Mouse (Mus musculus): ENCODE results near the gene Col27a1. TPM values are rescaled to one million over a fixed set of nuclear protein-coding genes. Genes with fewer than 3 reads are reported as not detected.
A peak's percentile ranks its signal among the peaks of the same experiment; 100 is the strongest.

The Col27a1 gene
- total RNA-seq, 1 experiment from 2014 or later = 0.23 TPM

DNA sequence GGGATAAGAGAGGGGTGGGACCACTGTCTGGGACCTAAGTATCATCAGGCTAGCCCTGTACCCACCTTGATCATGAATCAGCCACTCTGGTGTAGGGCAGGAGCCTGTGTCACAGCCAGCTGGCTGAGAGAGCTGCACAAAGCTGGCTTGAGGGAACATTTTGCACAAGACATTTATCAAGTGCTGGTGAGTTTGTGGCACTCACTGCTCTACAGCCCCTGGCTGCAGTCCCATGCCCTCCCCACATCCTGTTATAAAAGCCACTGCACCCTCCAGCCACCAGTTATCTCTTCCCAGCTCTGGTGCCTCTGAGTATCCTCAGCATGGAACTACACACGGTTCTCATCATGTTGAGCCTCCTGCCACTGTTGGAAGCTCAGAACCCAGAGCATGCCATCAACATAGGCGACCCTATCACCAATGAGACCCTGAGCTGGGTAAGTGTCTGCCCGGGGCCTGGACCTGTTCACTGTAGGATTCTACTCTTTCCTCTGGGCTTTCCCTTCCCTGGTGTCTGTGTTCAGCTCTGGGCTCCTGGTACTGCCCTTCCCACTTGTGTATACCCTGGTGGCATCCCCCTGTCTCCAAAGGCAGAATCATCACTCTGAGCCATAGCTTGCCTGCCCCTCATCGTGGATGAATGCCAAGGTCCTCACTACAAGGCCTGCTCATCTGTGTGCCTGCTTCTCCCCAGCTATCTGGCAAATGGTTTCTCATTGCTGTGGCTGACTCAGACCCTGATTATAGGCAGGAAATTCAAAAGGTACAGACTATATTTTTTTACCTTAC lies 142.3 kb downstream of the Col27a1 start, which contains the start of gene Orm3:
TSS of gene Orm3 (plus strand) at position 286 of the 789 bp plus-strand sequence.
- peak; percentile 80 for ATAC-seq (replicated peaks; ENCODE audit: low read depth, poor library complexity, severe bottlenecking)

DNA sequence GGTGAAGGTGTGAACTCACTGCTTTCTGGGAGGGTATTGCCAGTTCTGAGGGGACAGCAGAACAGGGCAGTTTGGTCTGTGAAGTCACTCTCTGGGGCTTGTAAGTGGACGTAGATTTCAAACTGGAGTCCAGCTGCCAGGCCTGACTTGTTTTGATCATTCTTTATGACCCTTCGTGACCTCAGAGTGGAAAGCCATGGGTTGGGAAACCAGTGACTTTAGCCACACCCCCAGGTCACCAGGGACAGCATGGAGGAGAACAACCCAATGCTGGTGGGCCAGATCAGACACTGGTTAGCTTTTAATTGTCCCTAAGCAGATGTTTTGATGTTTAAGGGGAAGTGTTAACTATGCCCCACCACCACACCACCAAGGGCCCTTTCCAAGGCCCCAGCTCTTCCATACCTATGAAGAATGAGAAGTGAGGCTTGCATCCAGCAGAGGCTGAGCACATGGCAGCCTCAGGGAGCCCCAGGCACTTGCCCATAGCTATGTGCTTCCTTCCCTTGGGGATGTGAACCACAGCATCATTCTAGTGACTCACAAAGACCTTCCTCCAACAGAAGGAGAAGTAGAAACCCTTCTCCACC lies 143.3 kb downstream of the Col27a1 start:
- peak; percentile 39 for ATAC-seq (replicated peaks; ENCODE audit: low read depth, poor library complexity, severe bottlenecking)

- no peak for ATAC-seq (replicated peaks; ENCODE audit: low read depth, poor library complexity, severe bottlenecking)
These were observed 146.1 kb downstream of the Col27a1 start for GRCm38 (mm10) chr4:63359861-63360260.

GRCm38 (mm10) chr4:63362150-63362549 lies 148.3 kb downstream of the Col27a1 start, which contains the start of gene Orm2:
Gene Orm2, plus strand, starts transcription at chr4:63362449.
- no peak for ATAC-seq (replicated peaks; ENCODE audit: low read depth, poor library complexity, severe bottlenecking)

DNA sequence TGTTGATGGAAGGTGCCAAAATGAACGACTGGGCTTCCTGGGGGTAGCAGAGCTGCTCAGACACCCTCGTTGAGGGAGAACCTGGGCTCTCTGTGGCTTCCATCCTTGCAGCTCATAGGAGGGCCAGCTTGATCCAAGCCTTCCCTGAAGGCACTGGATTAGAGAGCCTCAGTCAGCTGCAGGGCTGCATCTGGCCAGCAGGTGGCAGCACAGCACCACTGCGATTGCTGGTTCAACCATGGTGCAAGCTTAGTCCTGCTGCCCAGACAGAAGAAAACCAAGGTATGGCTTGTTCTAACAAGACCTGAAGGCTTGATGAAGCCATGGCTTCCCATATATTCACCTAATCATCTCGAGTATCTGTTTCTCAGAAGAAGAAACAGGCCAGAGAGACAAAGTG lies 154.8 kb downstream of the Col27a1 start:
- peak; percentile 78 for ATAC-seq (replicated peaks; ENCODE audit: low read depth, poor library complexity, severe bottlenecking)

- no peak for ATAC-seq (replicated peaks; ENCODE audit: low read depth, poor library complexity, severe bottlenecking)
These were observed 157.1 kb downstream of the Col27a1 start for GRCm38 (mm10) chr4:63370897-63371296.

DNA sequence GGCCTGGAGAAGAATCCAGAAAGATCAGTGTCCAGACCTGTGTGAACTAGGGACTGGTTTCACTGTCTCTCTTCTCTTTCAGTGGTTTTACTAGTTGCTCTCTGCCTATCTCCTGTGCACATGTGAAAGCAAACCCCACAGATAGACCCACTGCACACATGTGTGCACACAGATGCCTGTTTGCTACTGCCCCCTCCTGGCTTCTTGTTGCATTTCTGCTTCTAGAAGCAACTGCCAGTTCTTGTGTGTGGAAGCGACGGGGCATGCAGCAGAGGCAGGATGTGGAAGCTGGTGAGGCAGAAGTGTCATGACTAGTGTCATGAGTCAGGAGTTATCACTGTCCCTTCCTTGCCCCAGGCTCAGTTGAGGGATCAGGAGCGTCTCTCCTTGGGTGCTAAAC lies 158.1 kb downstream of the Col27a1 start:
- ATAC-seq (replicated peaks; ENCODE audit: low read depth, poor library complexity, severe bottlenecking) = peak; percentile 53

- no peak for ATAC-seq (replicated peaks; ENCODE audit: low read depth, poor library complexity, severe bottlenecking)
These were observed 159.6 kb downstream of the Col27a1 start for GRCm38 (mm10) chr4:63373404-63373803.

GRCm38 (mm10) chr4:63374331-63374730 lies 160.5 kb downstream of the Col27a1 start:
- ATAC-seq (replicated peaks; ENCODE audit: low read depth, poor library complexity, severe bottlenecking) = peak; percentile 59

GRCm38 (mm10) chr4:63375367-63375766 lies 161.6 kb downstream of the Col27a1 start:
- no peak for ATAC-seq (replicated peaks; ENCODE audit: low read depth, poor library complexity, severe bottlenecking)

DNA sequence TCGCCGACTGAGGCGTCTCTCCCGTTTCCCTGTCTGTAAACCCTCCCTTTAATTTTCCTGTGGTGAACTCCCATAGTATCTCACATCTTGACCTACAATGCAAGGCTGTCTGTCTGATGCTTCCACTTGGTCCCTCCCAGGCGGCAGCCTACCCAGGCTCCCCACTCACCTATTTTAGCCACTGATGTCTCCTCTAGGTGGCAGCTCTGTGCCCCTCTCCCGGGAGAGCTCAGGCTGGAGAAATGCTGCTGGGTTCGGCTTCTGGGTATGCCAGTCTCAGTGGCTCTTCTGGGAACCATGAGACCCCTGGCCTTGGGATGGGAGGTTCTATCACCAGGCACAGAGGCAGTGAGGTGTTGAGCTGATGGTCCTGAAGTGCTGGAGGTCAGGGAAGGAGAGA lies 163.7 kb downstream of the Col27a1 start:
- ATAC-seq (replicated peaks; ENCODE audit: low read depth, poor library complexity, severe bottlenecking) = no peak

DNA sequence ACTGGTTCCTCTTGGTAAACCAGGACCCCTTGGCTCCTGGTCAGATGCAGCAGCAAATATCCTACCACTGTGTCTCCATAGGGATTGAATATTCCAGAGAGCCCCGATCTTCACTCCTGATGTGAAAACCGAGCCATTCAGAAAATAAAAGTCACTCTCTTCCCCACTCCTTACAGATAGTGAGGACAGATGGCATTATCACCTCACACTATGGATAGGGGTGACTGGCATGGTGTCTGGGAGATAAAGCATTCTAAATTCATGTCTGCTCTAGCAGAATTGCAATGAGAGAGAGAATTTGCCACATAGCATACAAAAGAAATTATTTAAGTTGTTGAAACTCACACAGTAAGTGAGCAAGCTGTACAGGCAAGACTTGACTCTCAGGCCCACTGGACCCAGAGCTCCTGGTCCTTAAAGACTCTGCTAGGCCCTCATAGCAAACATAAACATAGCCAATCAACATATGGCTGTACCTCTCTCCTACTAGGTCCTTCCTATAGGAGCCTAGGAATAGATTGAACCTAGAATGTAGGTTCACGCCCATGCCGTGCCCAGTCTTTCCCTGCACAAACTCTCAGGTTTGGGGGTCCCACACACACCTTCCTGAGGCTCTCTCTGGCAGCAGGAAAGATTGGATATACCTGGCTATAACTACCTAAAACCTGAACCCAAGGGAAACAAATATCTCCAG lies 169.0 kb downstream of the Col27a1 start:
- ATAC-seq (replicated peaks; ENCODE audit: low read depth, poor library complexity, severe bottlenecking) = no peak

DNA sequence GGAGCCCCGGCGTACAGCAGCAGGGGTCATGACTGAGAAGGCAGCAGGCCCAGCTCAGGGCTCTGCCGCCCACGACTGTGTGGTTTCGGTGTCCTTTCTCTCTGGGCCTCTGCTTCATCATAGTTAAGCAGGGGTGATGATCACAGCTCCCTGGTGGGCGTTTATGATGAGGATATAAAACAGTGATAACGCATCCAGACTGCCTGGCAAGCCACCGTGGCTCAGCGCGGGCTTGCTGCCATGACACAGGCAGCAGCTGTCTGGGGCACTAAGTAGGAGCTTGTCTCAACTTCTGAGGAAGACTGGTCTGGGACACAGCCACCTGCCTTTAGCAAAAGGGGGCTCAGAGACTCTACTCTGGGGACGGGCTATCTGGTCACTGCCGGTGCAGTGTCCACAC lies 169.7 kb downstream of the Col27a1 start:
- ATAC-seq (replicated peaks; ENCODE audit: low read depth, poor library complexity, severe bottlenecking) = peak; percentile 24; the same call in 1 of the 2 replicates

- no peak for ATAC-seq (replicated peaks; ENCODE audit: low read depth, poor library complexity, severe bottlenecking)
These were observed 170.5 kb downstream of the Col27a1 start for GRCm38 (mm10) chr4:63384262-63384661.

Other genes with a start within 250 kb of the Col27a1 start
- gene Zfp618, start 248.4 kb upstream of the Col27a1 start, total RNA-seq (2017) = 0.32 and 1.2 TPM in 2 replicates
- not detected in 2 replicates for gene Ambp, start 59.2 kb upstream of the Col27a1 start, total RNA-seq (2017)
- not detected in 2 replicates for gene Kif12, start 41.9 kb upstream of the Col27a1 start, total RNA-seq (2017)
- 2.6 TPM in 1 of 2 replicates, not detected in the other for gene Orm1, start 130.6 kb downstream of the Col27a1 start, total RNA-seq (2017)
- gene Orm3, start 142.2 kb downstream of the Col27a1 start, total RNA-seq (2017) = not detected in 2 replicates
- gene Orm2, start 148.4 kb downstream of the Col27a1 start, total RNA-seq (2017) = not detected in 2 replicates
- gene Akna, start 189.3 kb downstream of the Col27a1 start, total RNA-seq (2017) = 10.0 and 13.8 TPM in 2 replicates